Mouse (Mus musculus): ENCODE measurements around the gene Anxa3.

DNA sequence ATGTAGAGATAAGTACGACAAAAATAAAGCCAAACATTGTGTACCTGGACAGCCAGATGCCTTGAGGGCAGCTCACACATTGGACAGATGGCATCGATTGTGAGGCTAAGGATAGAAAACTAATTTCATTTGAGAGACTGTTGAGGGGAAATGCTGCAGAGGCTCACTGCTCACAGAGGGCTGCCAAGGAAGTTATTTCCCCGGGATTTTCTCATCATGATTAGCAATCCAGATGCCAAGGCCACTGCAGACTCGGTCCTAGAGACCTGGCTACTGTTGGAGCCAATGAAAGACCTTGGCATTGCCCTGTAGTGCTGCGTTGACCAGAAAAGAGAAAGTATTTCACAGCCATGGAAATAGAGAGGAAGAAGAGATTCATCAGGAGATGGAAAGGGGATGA, 87.1 kb downstream of the Anxa3 start:
- no peak for TF ChIP-seq POLR2A (IDR thresholded peaks at IDR 0.05; ENCODE audit: borderline replicate concordance, low read depth, low read length)
- TF ChIP-seq CTCF (IDR thresholded peaks at IDR 0.05; ENCODE audit: low read depth, low read length), result no peak

All from bone marrow macrophage, adult 2 months (primary cell).